Mouse (Mus musculus) hindbrain, embryonic 11.5 days (tissue): ENCODE measurements at regions not wholly inside any gene's neighbourhood (a gene's known extent, or its start where the extent isn't known, plus 50 kb on each side); places are given as distances from the start of the nearest gene placed in this dataset.

Experiments
- ATAC-seq: fragments of 200-750 bp; cut with Nextera tagmentation; 2 replicates; pipeline ENCODE4 v1.8.0; 2017; ENCODE audit warnings: mild to moderate bottlenecking, moderate TSS enrichment, moderate library complexity; ENCODE audit not compliant: low FRiP score
- DNase-seq: peaks from one replicate; pipeline ENCODE4 v3.0.0-alpha.2; 2015; ENCODE audit warnings: low spot score
- H3K27ac ChIP-seq: fragments of 300-500 bp; sonication (generic); 2 replicates; pipeline ENCODE4 v1.5.1; 2014; ENCODE audit warnings: mild to moderate bottlenecking, low read depth, low read length
- H3K27me3 ChIP-seq: fragments of 300-500 bp; sonication (generic); 2 replicates; pipeline ENCODE4 v1.6.1; 2014; ENCODE audit warnings: mild to moderate bottlenecking, low read length, moderate library complexity, mixed read lengths; ENCODE audit not compliant: control insufficient read depth, insufficient read depth
- H3K36me3 ChIP-seq: fragments of 300-500 bp; sonication (generic); 2 replicates; pipeline ENCODE4 v1.6.1; 2014; ENCODE audit warnings: mild to moderate bottlenecking, low read length, moderate library complexity, mixed read lengths; ENCODE audit not compliant: control insufficient read depth, insufficient read depth
- H3K4me1 ChIP-seq: fragments of 300-500 bp; sonication (generic); replicated peaks from 2 replicates; pipeline ENCODE4 v1.6.1; 2014; ENCODE audit warnings: low read length, mixed read lengths; ENCODE audit not compliant: control insufficient read depth, insufficient read depth
- H3K4me2 ChIP-seq: fragments of 300-500 bp; sonication (generic); replicated peaks from 2 replicates; pipeline ENCODE4 v1.6.1; 2014; ENCODE audit warnings: mild to moderate bottlenecking, low read depth, low read length
- H3K4me3 ChIP-seq: fragments of 300-500 bp; sonication (generic); 2 replicates; pipeline ENCODE4 v1.5.1; 2014; ENCODE audit warnings: low read depth, low read length
- H3K9ac ChIP-seq: fragments of 300-500 bp; sonication (generic); 2 replicates; pipeline ENCODE4 v1.6.1; 2014; ENCODE audit warnings: low read depth, low read length
- H3K9me3 ChIP-seq: fragments of 300-500 bp; sonication (generic); 2 replicates; pipeline ENCODE4 v1.6.1; 2016; ENCODE audit warnings: low read length; ENCODE audit not compliant: control insufficient read depth
- WGBS: fragments of 180-500 bp; shearing (Covaris S2); extraction: QIAGEN DNeasy Blood & Tissue Kit; methylation state at CpG from one replicate; pipeline ENCODE4 v1.1.7; 2014; 5-methylcytosine and 5-hydroxymethylcytosine counted together

DNA sequence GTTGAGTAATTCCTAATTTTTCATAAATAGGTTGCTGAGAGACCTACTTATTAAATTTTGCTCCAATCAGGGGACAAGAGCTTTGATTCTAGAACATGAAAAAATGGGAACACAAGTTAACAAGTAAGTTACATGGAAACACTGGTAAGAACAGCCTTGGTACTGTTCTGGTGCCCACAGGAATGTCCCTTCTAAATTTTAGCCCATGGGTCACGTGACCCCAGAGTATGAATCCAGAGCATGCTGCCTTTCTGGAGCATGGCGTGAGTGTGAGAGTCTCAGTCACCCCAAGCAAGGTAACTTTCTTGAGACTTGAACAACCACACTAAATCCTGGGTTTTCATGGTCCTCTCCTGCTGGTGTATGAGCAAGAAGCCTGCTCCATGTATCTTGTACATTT lies 263.7 kb upstream of the Actbl2 start:
- Histone ChIP-seq H3K36me3 (no peaks in the 10 kb centered on the region), H3K27ac (no peak overlapping the region), H3K4me2 (no peak overlapping the region), H3K9me3 (no peaks in the 10 kb centered on the region), H3K4me1 (no peaks in the 10 kb centered on the region), H3K9ac (no peak overlapping the region), H3K4me3 (no peak overlapping the region), H3K27me3 (no peaks in the 10 kb centered on the region)
- no peak for DNase-seq
- 93% methylated on average over 2 of the region's 2 CpGs for WGBS
- no peak for ATAC-seq

DNA sequence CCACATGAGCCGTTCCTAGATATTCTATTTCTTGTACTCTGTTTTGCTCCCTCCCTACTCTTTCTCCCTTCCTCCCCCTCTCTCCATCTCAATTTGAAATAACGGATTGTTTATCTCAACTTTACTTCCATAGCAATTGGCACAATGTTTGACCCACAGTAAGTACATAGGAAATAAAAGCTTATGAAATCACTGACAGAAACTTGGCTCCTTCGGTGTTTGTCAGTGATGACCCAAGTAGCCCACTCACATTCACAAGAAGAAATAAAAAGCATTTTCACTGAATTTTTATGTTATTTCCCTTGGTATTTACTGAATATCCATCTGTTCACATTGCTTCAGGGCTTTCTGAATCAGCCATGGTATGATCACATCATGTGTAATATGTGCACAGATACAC lies 260.2 kb upstream of the Actbl2 start:
- ATAC-seq (no peak), DNase-seq (no peak)
- no peaks in the 10 kb centered on the region for H3K27me3 ChIP-seq
- no peaks in the 10 kb centered on the region for H3K36me3 ChIP-seq
- H3K9ac ChIP-seq, result no peak overlapping the region
- no peak overlapping the region for H3K27ac ChIP-seq
- no peak overlapping the region for H3K4me2 ChIP-seq
- H3K9me3 ChIP-seq, result no peaks in the 10 kb centered on the region
- no peaks in the 10 kb centered on the region for H3K4me1 ChIP-seq
- WGBS, result 97% methylated on average over 3 of the region's 3 CpGs
- no peak overlapping the region for H3K4me3 ChIP-seq

DNA sequence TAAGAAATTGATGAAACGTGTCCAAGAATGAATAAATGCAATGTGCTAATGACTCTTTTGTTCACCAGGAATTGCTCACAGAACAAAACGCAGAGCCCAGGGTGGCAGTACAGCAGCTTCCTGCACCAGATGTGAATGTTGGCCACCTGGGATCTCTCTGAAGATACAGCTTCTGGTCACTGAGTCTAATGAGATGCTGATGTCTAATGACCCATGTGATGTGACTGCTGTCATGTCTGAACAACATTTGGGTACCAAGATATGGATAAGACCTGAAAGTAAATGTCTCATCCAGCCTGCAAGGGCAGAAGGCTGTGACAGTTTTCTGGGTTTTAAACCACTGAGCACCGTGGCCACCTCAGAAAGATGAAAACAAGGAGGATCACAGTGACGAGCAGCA lies 252.1 kb upstream of the Actbl2 start:
- peak; percentile 57; the same call in 1 of the 2 replicates for ATAC-seq
- Histone ChIP-seq H3K4me1 (no peaks in the 10 kb centered on the region), H3K36me3 (no peaks in the 10 kb centered on the region), H3K27me3 (no peaks in the 10 kb centered on the region), H3K9me3 (no peaks in the 10 kb centered on the region), H3K9ac (no peak overlapping the region), H3K27ac (no peak overlapping the region), H3K4me2 (no peak overlapping the region), H3K4me3 (no peak overlapping the region)
- 70% methylated on average over 4 of the region's 4 CpGs for WGBS
- peak; percentile 32 for DNase-seq

DNA sequence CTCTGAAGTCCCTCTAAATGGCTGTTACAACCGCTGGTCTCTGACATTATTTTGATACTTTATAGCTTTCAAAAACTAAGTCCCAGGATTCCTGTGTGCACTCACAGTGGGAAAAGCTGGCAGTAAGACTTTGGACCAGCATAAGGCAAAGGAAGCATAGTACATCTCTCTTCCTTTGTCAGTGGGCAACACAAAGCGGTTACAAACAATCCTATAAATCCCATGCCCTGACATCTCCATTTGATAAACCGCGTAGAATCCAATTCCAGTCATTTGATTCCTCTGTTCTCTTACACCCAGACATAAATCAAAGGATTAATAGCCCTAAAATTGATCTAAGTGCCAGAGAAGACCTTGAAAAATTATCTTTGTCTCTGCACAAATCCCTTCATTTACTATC lies 240.7 kb upstream of the Actbl2 start:
- WGBS, result 48% methylated on average over 4 of the region's 4 CpGs
- H3K36me3 ChIP-seq, result no peaks in the 10 kb centered on the region
- DNase-seq, result no peak

DNA sequence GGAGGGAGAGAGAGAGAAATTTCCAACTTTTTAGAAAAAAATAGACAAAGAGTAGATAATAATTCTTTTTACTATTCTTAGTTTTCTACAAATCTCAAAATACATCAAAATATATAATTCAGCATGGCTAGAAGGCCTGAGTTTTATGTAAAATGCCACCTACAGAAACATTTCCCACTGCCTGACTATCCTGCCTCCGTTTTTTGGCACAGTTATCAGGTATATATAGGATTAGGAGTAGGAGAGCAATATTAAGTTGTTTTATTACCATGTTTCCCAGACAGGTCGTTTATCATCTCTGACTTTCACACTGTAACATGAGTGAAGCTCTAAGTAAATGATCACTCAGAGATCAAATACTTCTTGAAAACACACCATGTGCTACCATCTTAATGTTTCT lies 224.7 kb upstream of the Actbl2 start:
- Histone ChIP-seq H3K4me2 (no peak overlapping the region), H3K27ac (no peak overlapping the region), H3K27me3 (no peaks in the 10 kb centered on the region), H3K9ac (no peak overlapping the region), H3K36me3 (no peaks in the 10 kb centered on the region), H3K4me3 (no peak overlapping the region), H3K9me3 (no peaks in the 10 kb centered on the region), H3K4me1 (no peaks in the 10 kb centered on the region)
- ATAC-seq (no peak), DNase-seq (no peak)
- WGBS, result 61% methylated on average over 2 of the region's 2 CpGs

More for the DNA sequence above, 240.7 kb upstream of the Actbl2 start:
- ATAC-seq, result no peak
- H3K4me3 ChIP-seq, result no peak overlapping the region
- no peak overlapping the region for H3K27ac ChIP-seq
- H3K9me3 ChIP-seq, result no peaks in the 10 kb centered on the region
- no peaks in the 10 kb centered on the region for H3K4me1 ChIP-seq
- no peaks in the 10 kb centered on the region for H3K27me3 ChIP-seq
- H3K9ac ChIP-seq, result no peak overlapping the region
- no peak overlapping the region for H3K4me2 ChIP-seq

DNA sequence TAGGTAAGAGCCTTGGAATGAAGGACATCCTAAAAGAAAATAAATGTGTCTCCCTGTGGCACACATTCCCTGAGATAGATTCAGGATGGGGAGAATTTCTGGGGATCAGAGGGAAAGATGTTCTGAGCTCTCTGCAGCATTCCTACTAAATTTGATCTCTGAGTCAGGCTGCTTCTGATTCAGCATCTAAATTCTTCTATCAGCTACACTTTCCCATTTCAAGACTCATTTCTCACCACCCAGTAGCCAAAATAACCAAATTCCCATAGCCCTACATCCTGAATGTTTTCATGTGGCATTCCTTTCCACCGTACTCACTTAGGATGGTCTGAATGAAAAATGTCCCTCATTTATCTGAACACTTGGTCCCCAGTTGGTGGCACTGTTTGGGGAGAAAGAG lies 223.2 kb upstream of the Actbl2 start:
- DNase-seq, result no peak
- Histone ChIP-seq H3K9me3 (no peaks in the 10 kb centered on the region), H3K27me3 (no peaks in the 10 kb centered on the region), H3K4me1 (no peaks in the 10 kb centered on the region), H3K4me2 (no peak overlapping the region), H3K4me3 (no peak overlapping the region), H3K36me3 (no peaks in the 10 kb centered on the region), H3K9ac (no peak overlapping the region), H3K27ac (no peak overlapping the region)
- WGBS, result 76% methylated on average over 1 of the region's 1 CpGs
- ATAC-seq, result no peak

DNA sequence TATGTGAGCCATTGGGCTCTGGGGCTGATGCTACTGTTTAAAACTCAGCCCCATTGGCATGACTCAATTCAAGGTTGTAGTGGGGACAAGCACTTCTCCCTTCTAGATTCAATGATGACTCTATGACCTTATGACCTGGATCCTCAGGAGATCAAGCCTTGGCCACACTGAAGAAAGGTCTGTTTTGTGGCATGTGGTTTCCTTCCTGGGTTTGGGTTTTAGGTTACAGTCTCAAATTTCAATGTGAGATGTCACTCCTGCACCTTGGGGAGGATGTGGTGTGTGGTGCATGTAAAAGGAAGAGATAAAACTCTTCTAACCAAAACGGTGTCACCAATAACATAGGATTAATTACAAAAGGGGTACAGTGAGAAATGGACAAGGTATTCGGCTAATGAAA lies 211.2 kb upstream of the Actbl2 start:
- Histone ChIP-seq H3K27me3 (no peaks in the 10 kb centered on the region), H3K4me1 (no peaks in the 10 kb centered on the region), H3K4me3 (no peak overlapping the region), H3K4me2 (no peak overlapping the region), H3K36me3 (no peaks in the 10 kb centered on the region), H3K27ac (no peak overlapping the region), H3K9ac (no peak overlapping the region), H3K9me3 (no peaks in the 10 kb centered on the region)
- ATAC-seq (no peak), DNase-seq (no peak)
- 69% methylated on average over 2 of the region's 2 CpGs for WGBS

DNA sequence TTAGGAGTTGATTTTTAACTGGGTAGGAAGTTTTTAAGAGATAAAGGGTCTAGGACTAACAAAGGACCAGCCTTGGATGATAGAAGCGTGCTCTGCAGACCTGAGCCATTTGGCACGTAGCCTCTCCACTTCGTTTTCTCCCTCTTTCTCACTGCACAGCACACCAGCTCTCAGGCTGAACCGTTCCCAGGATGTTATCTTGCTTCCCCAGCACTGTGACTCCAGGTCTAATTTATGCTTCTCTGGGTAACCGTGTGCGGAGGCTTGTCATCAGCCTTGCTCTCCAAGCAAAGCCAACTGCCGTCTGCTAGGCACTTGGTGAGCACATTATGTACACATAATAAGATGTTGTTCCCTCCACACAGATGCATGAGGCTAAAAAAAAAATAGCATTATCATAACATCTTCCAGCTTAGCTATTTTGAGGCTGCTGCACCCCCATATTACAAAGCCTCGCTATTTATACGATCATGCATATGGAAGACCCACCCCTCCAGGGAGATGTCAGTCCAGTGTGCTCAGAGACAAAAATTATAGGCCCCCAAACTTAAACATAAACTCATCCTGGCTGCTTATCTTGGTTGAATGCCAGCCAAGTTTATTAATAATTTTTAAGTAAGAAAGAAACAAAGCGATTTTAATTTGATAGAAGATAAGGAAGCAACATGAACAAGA lies 210.3 kb upstream of the Actbl2 start:
- 69% methylated on average over 10 of the region's 10 CpGs for WGBS
- Histone ChIP-seq H3K4me3 (no peak overlapping the region), H3K4me2 (no peak overlapping the region), H3K9ac (no peak overlapping the region), H3K4me1 (no peaks in the 10 kb centered on the region), H3K27ac (no peak overlapping the region), H3K36me3 (no peaks in the 10 kb centered on the region), H3K27me3 (no peaks in the 10 kb centered on the region), H3K9me3 (no peaks in the 10 kb centered on the region)
- DNase-seq, result no peak
- ATAC-seq, result no peak

DNA sequence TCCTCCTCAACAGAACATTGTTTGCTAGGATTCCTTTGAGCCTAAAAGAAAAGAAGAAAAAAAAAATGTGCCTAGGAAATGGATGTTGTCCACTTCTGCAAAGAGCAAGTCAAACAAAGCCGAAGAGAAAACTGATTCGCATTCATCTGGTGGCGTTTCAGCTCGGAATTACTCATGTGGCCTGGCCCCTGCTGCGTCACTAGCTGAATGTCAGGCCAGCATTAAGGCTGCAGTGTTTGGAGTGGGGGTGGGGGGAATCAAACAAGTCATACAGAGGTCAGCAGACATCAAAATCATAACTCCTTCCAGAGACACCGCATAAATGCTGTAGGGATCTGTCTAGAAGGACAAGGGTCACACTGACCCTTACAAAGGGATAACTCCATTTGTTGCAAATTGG lies 204.7 kb upstream of the Actbl2 start:
- no peak overlapping the region for H3K4me2 ChIP-seq
- 35% methylated on average over 6 of the region's 6 CpGs for WGBS
- H3K9ac ChIP-seq, result no peak overlapping the region
- no peak overlapping the region for H3K27ac ChIP-seq
- H3K4me3 ChIP-seq, result no peak overlapping the region
- H3K4me1 ChIP-seq, result no peaks in the 10 kb centered on the region
- no peaks in the 10 kb centered on the region for H3K9me3 ChIP-seq
- H3K36me3 ChIP-seq, result no peaks in the 10 kb centered on the region
- H3K27me3 ChIP-seq, result no peaks in the 10 kb centered on the region
- peak; percentile 25 for DNase-seq
- peak; percentile 71; the same call in 1 of the 2 replicates for ATAC-seq
